Mouse (Mus musculus): Measurements from ENCODE around the gene Rexo1.

Gene Rexo1

DNA sequence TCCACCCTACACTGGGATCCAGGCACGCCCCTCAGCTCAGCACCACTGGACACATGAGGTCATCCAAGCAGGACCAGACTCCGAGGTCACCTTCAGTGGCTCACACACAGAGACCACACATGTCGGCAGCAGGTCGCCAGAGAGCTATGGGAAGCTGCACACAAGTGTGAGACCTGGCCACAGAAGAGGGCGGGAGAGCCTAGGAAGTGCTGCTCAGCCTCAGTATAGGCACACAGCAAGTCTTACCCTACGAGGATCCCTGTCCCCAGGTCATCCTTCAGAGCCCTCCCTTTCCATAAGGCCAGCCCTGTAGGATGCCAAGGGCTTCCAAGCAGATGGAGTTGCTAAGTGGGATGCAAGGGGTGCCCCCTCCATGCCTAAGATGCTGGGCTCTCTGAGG, 7.4 kb downstream of the Rexo1 start:
- DNase-seq (ENCODE audit: low read depth, low spot score) = no peak

DNA sequence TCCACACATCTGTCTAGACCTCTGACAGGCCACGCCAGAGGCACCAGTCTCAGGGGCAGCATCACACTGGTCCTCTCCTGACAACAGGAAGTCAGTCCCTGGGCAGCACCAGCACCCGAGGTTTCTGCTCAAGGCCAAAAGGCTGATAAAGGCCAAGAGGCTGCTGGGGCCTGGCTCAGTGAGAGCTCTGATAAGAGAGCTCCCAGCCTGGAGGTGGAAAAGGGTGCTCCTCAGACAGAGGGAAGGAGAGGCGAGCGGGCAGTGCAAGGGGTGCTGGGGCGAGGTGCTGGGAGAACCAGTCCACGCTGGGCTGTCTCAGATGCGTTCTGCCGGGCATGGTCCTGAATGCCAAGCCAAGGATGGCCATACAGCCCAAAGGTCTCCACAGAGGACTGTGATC, 7.8 kb downstream of the Rexo1 start:
- no peak for DNase-seq (ENCODE audit: low read depth, low spot score)

DNA sequence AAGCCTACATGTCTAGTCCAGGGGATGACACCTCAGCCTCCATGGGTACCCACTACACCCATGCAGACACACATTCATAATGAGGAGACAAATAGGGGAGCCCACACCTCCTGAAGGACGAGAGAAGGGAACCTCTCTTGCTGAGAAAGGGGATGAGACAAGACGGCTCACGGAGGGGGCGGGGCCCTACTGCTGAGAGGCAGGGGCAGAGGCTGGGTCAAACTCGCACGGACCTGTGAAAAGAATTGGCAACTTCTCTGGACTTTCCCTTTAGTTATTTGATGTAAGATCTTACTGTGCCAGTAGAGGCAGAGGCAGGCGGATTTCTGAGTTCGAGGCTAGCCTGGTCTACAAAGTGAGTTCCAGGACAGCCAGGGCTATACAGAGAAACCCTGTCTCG, 9.0 kb downstream of the Rexo1 start:
- DNase-seq (ENCODE audit: low read depth, low spot score) = no peak

DNA sequence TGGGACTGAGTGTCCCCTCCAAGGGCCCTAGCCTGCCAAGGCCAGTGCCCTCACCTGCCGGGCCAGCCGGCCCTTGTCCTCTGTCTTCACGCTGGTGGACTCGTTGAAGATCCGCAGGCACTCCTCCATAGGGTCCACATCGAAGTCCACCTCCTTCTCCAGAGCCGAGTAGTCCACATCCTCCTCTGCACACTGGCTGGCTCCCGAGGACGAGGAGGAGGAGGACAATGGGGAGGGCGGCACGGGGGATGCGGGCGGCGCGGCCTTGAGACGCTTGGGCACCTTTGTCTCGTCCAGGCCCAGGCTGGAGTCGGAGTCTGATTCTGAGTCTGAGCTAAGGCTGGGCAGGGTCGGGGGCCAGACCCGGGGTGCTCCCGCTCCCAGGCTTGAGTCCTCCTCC, 12.1 kb downstream of the Rexo1 start:
- DNase-seq (ENCODE audit: low read depth, low spot score) = no peak

DNA sequence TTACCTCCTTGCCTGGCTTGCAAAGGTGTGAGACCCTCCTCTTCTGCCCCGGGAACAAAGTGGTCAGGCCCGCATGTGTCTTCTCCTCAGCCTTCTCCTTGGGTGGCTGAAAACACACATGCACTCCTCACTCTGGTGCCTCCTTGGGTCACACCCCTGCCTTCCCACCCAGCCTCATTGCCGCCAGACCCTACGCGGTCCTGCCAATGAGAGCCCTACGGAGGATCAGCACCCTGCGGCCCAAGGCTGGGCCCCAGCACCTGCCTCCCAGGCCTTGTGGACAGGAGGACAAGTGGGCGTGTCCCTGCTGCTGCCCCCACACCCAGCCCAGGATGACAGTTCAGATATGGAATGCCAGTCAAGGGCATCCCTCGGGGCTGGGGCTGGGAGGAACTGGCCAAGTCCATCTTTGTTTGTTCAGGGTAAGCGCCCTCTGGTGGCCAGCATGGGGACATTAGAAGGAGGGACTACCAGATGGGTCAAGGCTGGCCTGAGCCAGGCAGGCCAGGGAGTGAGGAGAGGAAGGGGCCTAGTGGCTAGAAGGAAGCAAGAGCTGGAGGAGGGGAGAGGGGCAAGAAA, 12.8 kb downstream of the Rexo1 start:
- no peak for DNase-seq (ENCODE audit: low read depth, low spot score)

DNA sequence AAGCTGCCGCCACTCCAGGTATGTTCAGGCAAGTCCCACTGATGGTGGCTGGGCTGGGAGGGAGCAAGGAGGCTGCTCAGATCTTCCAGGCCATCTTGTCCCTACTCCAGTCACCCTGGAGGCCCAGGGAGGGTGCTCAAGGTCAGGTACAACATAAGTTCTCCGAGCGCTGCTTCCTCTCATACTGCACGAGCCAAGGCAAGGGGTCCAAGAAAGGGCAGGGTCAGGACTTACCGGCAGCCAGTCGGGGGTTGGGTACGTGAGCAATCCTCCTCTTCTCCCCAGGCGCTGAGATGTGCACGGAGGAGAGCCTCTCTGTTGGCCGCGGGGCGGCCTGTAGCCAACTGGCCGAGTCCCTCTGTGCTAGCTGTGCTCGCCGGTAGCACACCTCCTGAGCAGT, 13.8 kb downstream of the Rexo1 start:
- DNase-seq (ENCODE audit: low read depth, low spot score) = no peak

DNA sequence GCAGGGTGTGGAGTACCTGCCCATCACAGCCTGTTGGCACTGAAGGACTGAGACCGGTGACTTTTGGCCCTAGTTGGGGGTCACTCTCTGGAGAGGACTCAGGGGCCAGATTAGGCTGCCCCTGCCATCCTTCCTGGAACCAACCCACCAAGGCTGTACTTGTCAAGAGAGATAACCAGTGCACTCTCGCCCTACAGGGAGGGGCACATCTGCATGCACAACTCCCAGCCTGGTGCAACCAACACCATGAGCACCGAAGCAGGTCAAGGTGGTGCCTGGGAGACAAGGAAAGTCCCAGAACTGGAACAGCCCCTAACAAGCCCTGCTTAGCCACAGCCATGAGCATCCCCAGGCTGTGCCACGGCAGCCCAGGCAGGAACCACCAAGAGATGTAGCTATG, 14.4 kb downstream of the Rexo1 start:
- DNase-seq (ENCODE audit: low read depth, low spot score) = no peak

DNA sequence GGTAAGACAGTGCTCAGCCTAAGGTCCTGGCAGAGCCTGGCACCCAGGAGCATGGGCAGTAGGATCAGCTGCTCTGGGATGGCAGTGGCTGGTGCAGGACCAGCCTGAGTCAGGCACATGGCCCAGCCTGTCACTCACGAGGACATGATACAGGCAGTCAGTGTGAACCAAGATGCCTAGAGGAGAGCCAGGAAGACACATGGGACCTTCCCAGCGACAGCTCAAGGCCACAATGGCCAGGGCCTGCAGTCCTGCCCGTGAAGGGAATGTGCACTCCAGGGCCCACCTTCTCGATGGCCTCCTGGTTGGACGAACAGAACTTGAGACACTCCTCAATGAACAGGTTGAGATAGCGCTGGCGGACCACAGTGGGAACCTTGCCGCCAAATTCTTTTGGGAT, 15.8 kb downstream of the Rexo1 start:
- DNase-seq (ENCODE audit: low read depth, low spot score) = no peak

DNA sequence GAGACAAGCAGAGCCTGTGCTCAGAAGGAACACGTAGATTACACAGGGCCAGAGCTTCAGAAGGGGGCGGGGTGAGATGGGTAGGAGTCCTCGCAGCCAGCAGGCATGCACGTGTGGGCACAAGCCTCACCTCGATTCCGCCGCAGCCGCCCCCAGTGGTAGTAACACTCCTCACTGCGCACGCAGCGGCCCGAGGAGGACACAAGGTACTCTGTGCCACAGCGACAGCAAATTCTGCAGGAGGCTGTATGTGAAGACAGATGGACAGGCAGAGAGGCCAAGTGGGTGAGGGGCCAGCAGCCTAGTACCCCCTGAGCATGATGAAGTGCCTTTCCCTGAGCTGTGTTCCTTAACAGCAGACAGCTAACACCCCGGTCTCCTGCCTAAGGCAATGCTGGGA, 17.5 kb downstream of the Rexo1 start:
- no peak for DNase-seq (ENCODE audit: low read depth, low spot score)

DNA sequence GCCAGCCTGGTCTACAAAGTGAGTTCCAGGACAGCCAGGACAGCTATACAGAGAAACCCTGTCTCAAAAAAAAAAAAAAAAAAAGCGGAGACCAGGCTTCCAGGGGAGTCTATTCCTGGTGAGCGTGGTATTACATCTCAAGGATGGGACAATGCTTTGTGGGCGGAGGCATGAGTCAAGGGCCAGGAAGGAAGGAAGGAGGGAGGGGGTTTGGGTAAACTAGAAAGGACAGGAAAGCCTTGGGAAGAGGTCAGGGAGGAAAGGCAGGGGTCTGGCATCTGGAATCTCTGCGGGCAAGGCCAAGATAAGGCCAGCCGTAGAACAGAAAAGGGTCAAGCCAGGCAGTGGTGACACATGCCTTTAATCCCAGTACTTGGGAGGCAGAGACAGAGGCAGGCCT, 21.9 kb downstream of the Rexo1 start:
- no peak for DNase-seq (ENCODE audit: low read depth, low spot score)

DNA sequence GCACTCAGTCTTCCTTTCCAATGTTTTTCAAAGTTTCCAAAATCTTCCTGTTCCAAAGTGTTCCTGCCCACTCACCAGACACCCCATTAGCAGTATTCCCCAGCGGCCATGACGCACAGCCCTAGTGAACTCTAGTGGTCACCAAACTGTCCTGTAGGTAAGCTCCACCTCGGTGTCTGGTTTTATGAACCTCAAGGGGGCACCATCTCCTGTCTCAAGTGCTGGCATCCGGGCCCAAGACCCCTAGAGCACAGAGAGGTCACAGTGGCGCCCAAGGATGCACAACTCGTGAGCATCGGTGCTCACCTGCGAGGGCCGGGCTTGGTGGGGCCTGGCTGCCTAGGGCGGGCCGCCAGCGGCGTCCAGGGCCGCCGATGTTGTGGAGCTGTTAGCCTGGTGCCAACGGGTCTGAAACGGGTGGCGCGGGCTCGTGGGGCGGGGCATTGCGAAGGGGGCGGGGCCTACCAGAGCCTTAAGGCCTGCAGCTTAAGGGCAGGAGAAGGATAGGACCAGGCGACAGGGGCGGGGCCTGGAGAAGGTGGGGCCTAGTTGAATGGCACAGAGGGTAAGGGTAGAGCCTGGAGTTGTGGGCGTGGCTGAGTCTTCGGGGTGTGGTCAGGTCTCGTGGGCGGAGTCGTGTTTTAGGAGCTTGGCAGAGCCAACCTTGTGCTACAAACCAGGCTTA, 22.5 kb downstream of the Rexo1 start, which contains the start of gene Atp8b3:
Atp8b3 (minus strand) TSS at position 415 of the 685 bp plus-strand sequence.
- peak; percentile 98 for DNase-seq (ENCODE audit: low read depth, low spot score)

DNA sequence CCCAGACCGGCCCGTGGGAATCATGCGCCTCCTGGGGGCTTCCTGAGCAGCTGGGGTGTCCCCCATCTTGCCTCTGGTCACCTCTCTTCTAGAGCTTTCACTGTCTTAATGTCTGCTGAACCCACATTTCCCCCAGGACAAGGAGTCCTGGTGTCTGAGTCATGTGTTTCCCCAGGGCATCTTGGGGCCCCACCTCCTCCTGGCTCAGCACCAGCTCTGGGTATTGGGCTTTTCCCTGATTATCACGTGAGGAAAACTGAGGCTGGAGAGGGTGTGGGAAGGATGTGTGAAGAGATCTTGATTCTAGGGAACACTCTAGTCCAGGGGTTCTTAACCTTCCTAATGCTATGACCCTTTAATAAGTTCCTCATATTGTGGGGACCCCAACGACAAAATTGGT, 23.2 kb downstream of the Rexo1 start:
- no peak for DNase-seq (ENCODE audit: low read depth, low spot score)

DNA sequence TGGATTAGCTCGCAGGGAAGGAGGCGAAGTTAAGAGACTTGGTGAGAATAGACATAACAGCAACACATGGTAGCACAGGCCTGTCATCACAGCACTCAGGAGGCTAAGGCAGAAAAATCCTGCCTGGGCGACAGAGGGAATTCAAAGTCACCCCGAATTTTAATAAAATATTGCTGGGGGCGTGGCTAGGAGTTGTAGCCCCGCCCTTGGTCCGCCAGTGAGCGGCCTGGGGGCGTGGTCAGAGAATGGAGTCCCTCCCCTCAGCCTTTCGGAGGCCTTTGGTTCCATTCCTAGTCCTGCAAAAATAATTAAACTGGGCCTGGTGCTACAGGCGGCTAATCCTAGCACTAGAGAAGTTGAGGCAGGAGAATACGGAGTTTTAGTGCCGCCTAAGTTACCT, 25.6 kb downstream of the Rexo1 start:
- no peak for DNase-seq (ENCODE audit: low read depth, low spot score)

DNA sequence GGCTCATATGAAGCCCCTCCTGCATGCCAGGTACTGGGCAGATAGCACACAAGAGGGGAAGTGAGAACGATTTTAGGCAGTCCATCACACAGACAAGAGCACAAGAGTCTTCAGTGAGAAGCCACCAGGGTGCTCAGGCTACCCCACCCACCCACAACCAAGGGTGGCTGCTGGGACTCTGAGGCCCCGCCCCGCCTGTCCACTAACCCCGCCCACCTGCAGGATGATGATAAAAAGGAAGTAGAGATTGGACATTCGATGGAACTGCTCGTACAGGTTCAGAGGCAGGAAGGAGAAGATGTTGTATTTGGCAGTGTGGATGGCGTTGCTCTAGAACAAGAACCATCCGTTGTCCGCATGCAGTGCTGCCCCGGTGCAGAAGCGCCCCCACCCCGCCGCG, 26.3 kb downstream of the Rexo1 start:
- no peak for DNase-seq (ENCODE audit: low read depth, low spot score)

DNA sequence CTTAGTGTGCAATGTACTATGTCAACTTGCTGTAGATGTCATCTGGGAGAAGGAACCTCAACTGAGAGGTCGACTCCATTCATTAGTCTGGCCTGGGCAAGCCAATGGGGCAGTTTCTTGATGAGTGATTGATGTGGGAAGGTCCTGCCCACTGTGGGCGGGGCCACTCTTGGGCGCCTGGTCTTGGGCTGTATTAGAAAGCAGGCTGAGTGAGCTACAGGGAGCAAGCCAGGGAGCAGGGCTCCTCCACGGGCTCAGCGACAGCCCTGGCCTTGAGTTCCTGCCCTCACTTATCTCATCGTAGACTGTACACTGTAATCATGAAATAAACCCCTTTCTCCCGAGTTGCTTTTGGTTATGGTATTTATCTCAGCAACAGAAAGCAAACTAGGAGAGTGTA, 27.7 kb downstream of the Rexo1 start:
- no peak for DNase-seq (ENCODE audit: low read depth, low spot score)

DNA sequence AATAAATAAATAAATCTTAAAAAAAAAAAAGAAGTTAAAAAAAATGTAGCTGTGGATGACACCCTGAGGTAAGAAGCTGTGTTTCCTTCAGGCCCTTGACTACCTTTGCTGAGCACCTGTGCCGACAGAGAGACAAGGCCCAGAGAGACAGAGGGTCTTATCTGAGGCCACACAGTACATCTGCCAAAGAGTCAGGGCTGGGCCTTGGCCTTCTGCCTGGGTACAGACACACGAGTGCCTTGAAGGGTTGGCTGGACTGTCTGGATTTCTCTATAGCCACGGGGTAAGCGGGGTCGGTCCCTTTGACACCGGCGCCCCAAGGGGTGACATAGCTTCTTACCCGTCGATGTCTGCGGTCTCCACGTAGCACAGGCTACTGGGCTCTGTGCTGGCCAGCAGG, 28.6 kb downstream of the Rexo1 start:
- no peak for DNase-seq (ENCODE audit: low read depth, low spot score)

DNA sequence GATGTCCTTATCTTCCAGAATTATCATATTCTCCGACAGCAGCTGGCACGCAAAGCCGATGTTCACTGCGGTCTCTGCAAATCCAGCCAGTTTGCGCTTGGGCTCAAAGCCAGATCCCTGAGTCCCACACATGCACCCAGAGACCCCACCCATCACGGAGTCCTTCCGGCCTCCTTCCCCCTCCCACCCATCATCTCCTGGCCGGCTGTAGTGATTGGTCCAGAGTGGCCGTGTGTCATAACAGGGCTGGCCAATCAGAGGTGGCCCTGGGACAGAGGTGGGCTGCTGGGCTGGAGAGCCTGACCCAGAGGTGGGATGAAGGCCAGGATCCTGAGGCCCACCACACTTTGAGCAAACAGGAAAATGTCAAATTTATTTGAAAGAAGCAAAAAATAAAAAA, 35.2 kb downstream of the Rexo1 start:
- DNase-seq (ENCODE audit: low read depth, low spot score) = no peak

DNA sequence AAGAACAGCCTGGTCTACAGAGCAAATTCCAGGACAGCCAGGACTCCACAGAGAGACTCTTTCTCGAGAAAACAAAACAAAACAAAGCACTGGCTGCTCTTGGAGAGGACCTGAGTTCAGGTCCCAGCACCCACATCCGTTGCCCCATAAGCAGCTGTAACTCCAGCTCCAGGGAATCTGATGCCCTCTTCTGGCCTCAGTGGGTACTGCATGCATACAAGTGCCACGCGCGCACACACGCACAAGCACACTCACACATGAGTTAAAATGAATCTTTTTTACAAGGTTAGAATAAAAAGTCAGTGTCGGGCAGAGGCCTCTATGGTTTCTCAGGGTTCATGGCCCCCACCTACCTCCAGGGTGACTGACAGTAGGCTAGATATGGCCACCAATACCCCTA, 38.1 kb downstream of the Rexo1 start:
- no peak for DNase-seq (ENCODE audit: low read depth, low spot score)

DNA sequence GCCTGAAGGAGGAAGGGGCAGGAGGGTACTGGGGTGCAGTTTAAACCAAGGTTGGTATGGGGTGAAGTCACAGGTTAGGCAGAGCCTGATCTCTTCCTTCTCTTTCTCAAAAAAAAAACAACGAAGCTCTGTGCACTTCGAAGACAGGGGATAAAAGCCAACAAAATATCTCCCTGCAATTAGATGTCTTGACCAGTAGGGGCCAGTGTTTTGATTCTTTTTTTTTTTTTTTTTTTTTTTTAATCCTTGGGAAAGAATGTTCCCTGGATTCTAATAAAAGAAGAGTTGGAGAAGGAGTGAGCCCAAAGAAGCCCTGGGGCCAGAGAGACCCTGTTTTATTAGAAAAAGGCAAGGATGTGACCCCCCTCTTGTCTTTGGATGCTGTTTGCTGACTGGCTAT, 42.1 kb downstream of the Rexo1 start:
- no peak for DNase-seq (ENCODE audit: low read depth, low spot score)

DNA sequence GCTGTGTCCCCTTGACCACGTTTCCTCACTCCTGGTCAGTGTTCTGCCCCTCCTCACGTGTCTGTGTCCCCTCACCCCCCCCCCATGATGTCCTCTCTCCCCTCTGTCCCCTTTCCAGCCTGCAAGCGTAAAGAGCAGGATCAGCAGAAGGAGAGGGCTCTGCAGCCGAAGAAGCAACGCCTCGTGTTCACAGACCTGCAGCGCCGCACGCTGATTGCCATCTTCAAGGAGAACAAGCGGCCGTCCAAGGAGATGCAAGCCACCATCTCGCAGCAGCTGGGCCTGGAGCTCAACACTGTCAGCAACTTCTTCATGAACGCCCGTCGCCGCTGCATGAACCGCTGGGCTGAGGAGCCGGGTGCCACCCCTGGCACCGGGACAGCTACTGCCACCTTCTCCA, 47.6 kb downstream of the Rexo1 start:
- no peak for DNase-seq (ENCODE audit: low read depth, low spot score)

DNA sequence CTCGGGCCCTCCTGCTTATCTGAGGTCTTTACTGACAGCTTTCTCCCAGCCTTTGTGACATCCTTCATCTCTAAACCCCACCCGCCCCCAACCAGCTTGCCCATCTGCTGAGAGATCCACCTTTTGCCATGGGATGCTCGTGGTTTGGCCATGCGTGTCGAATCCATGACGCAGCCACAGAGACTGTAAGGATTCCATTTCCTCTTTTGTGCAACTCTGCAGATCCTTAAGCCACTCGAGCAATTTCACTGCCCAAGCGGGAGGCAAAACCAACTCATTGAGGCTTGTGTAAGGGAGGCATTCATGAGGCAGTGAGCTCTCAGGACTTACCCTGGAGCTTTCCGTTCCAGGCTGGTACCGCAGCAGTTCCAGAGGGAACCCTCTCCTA, 51.1 kb downstream of the Rexo1 start:
- no peak for DNase-seq (ENCODE audit: low read depth, low spot score)

DNA sequence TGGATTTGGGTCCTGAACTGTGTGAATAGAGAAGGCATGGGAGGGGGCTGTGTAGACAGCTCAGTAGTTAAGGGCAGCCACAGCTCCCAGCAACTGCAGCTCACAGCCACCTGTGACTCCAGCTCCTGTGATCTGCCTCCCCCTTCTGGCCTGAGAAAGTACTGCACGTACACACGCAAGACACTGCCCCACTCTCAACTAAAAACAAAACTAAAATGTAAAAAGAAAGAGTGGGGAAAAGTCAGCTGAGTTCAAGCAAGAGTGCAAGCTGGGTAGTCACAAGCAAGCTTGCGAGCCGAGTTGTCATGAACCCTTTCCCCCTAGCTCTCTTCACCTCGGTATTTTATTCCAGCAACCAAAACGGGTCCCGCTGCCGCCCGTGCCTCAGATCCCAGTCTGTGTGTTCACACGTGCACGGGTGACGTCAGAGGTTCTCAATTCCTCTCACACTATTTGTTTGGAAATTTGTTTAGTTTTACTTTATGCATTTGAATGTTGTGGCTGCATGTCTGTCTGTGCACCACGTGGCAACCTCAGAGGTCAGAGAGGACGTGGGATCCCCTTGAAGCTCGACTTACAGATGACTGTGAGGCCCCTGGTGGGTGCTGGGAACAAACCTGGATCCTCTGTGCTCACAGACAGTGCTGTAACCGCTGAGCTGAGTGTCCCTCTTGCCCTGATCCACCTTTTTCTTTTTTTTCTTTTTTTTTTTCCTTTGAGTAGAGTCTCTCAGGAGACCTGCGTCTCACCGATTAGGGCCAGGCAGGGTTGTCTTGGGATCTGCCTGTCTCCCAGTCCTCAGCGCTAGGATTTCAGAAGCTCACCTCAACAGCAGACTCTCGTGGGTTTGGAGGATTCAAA, 51.7 kb downstream of the Rexo1 start:
- DNase-seq (ENCODE audit: low read depth, low spot score) = no peak

DNA sequence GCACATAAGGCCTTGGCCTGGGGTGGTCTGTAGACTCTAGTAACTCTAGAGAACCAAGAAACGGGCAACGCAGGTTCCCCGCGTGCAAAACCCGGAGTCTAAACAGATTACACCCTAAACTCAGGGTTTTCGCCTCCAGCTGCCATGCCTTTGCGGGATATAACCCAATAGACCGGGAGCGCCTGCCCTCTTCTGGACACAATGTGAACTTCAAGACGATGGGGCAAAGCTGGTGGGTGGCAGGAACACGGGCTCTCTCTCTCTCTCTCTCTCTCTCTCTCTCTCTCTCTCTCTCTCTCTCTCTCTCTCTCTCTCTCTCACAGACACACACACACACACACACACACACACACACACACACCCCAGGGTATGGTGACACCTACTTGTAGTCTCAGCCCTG, 55.1 kb downstream of the Rexo1 start:
- DNase-seq (ENCODE audit: low read depth, low spot score) = peak; percentile 43

Data from WW6 (cell line).